Mouse (Mus musculus) stomach, embryonic 14.5 days (tissue): ENCODE data around the gene Sertad2. TPM values are rescaled to one million over a fixed set of nuclear protein-coding genes. Genes with fewer than 3 reads are reported as not detected.

Source experiments
- ATAC-seq: fragments of 200-750 bp; cut with Nextera tagmentation; 2 replicates; pipeline ENCODE4 v1.8.0; 2017; ENCODE audit warnings: low read depth, moderate TSS enrichment; ENCODE audit not compliant: insufficient number of reproducible peaks, insufficient read depth, low FRiP score
- H3K27ac ChIP-seq: fragments of 300-500 bp; sonication (generic); 2 replicates; pipeline ENCODE4 v1.5.1; 2014; ENCODE audit warnings: mild to moderate bottlenecking, low read length, moderate library complexity, mixed read lengths
- H3K27me3 ChIP-seq: fragments of 300-500 bp; sonication (generic); 2 replicates; pipeline ENCODE4 v1.6.1; 2014; ENCODE audit warnings: low read length, control low read depth, mixed read lengths; ENCODE audit not compliant: control insufficient read depth, insufficient read depth
- H3K36me3 ChIP-seq: fragments of 300-500 bp; sonication (generic); 2 replicates; pipeline ENCODE4 v1.6.1; 2014; ENCODE audit warnings: mild to moderate bottlenecking, control low read depth, low read length, moderate library complexity, mixed read lengths; ENCODE audit not compliant: control insufficient read depth, insufficient read depth
- H3K4me1 ChIP-seq: fragments of 300-500 bp; sonication (generic); 2 replicates; pipeline ENCODE4 v1.6.1; 2014; ENCODE audit warnings: low read length, control low read depth, mixed read lengths; ENCODE audit not compliant: control insufficient read depth, insufficient read depth
- H3K4me2 ChIP-seq: fragments of 300-500 bp; sonication (generic); replicated peaks from 2 replicates; pipeline ENCODE4 v1.6.1; 2014; ENCODE audit warnings: low read depth, low read length, control low read depth
- H3K4me3 ChIP-seq: fragments of 300-500 bp; sonication (generic); 2 replicates; pipeline ENCODE4 v1.5.1; 2014; ENCODE audit warnings: low read depth, low read length, control low read depth
- H3K9ac ChIP-seq: fragments of 300-500 bp; sonication (generic); replicated peaks from 2 replicates; pipeline ENCODE4 v1.6.1; 2014; ENCODE audit warnings: low read depth, mild to moderate bottlenecking, control low read depth, low read length, moderate library complexity, mixed read lengths
- H3K9me3 ChIP-seq: fragments of 300-500 bp; sonication (generic); 2 replicates; pipeline ENCODE4 v1.6.1; 2016; ENCODE audit warnings: low read depth, low read length, control low read depth; ENCODE audit not compliant: control insufficient read depth
- WGBS: fragments of 180-500 bp; shearing (Covaris S2); extraction: QIAGEN DNeasy Blood & Tissue Kit; methylation state at CpG from one replicate; pipeline ENCODE4 v1.1.7; 2014; 5-methylcytosine and 5-hydroxymethylcytosine counted together
- polyA plus RNA-seq: library from polyadenylated mRNA; unstranded; fragments of >200 nt; fragmentation: Nextera tagmentation; extraction: Ambion mirVana; gene quantifications from 2 replicates; pipeline ENCODE4 v1.2.1, GENCODE M21; 2014

Gene Sertad2
- polyA plus RNA-seq, 1 experiment from 2014 or later, result 32.6 TPM

- no peak overlapping the region for H3K9ac ChIP-seq
- ATAC-seq, result no peak
- WGBS, result 82% methylated on average over 5 of the region's 5 CpGs
Measured at GRCm38 (mm10) chr11:20629700-20630099, 86.6 kb downstream of the Sertad2 start.

GRCm38 (mm10) chr11:20631026-20631940 lies 88.2 kb downstream of the Sertad2 start:
- 2% methylated on average over 36 of the region's 36 CpGs for WGBS
- H3K9ac ChIP-seq, result no peak overlapping the region; the same call in 1 of the 2 replicates
- no peaks in the 10 kb centered on the region for H3K9me3 ChIP-seq
- peak; percentile 89 for ATAC-seq
- H3K4me2 ChIP-seq, result peak overlapping the region; percentile 42
- H3K27ac ChIP-seq, result peak overlapping the region; percentile 100
- H3K27me3 ChIP-seq, result no peaks in the 10 kb centered on the region
- peaks cover 23% of the 10 kb centered on the region for H3K4me1 ChIP-seq
- H3K36me3 ChIP-seq, result no peaks in the 10 kb centered on the region
- H3K4me3 ChIP-seq, result peak overlapping the region; percentile 66

More at GRCm38 (mm10) chr11:20629700-20630099, 86.6 kb downstream of the Sertad2 start:
- no peak overlapping the region for H3K4me2 ChIP-seq
- H3K27me3 ChIP-seq, result no peaks in the 10 kb centered on the region
- H3K4me1 ChIP-seq, result peaks cover 15% of the 10 kb centered on the region
- no peaks in the 10 kb centered on the region for H3K9me3 ChIP-seq
- no peak overlapping the region for H3K4me3 ChIP-seq
- H3K36me3 ChIP-seq, result no peaks in the 10 kb centered on the region
- H3K27ac ChIP-seq, result no peak overlapping the region

- H3K4me3 ChIP-seq, result peak overlapping the region; percentile 66
- peaks cover 23% of the 10 kb centered on the region for H3K4me1 ChIP-seq
- peak overlapping the region; percentile 68 for H3K9ac ChIP-seq
- H3K9me3 ChIP-seq, result no peaks in the 10 kb centered on the region
- peak; percentile 93 for ATAC-seq
- WGBS, result under 1% methylated on average over 66 of the region's 67 CpGs
- peak overlapping the region; percentile 100 for H3K27ac ChIP-seq
- no peaks in the 10 kb centered on the region for H3K27me3 ChIP-seq
- no peaks in the 10 kb centered on the region for H3K36me3 ChIP-seq
- peak overlapping the region; percentile 70 for H3K4me2 ChIP-seq
Measured at GRCm38 (mm10) chr11:20631941-20632618, 89.0 kb downstream of the Sertad2 start.

- under 1% methylated on average over 13 of the region's 13 CpGs for WGBS
- H3K9me3 ChIP-seq, result no peaks in the 10 kb centered on the region
- peak overlapping the region; percentile 100 for H3K27ac ChIP-seq
- no peaks in the 10 kb centered on the region for H3K36me3 ChIP-seq
- peak overlapping the region; percentile 68 for H3K9ac ChIP-seq
- no peaks in the 10 kb centered on the region for H3K27me3 ChIP-seq
- ATAC-seq, result no peak
- H3K4me2 ChIP-seq, result peak overlapping the region; percentile 70
- H3K4me1 ChIP-seq, result peaks cover 23% of the 10 kb centered on the region
- H3K4me3 ChIP-seq, result peak overlapping the region; percentile 66
Measured at GRCm38 (mm10) chr11:20632619-20632965, 89.5 kb downstream of the Sertad2 start.

GRCm38 (mm10) chr11:20634543-20634942 lies 91.5 kb downstream of the Sertad2 start:
- 63% methylated on average over 1 of the region's 1 CpGs for WGBS
- Histone ChIP-seq H3K27me3 (no peaks in the 10 kb centered on the region), H3K9me3 (no peaks in the 10 kb centered on the region), H3K27ac (no peak overlapping the region), H3K9ac (no peak overlapping the region), H3K4me3 (no peak overlapping the region), H3K4me1 (peaks cover 26% of the 10 kb centered on the region), H3K36me3 (no peaks in the 10 kb centered on the region), H3K4me2 (no peak overlapping the region)
- no peak for ATAC-seq

DNA sequence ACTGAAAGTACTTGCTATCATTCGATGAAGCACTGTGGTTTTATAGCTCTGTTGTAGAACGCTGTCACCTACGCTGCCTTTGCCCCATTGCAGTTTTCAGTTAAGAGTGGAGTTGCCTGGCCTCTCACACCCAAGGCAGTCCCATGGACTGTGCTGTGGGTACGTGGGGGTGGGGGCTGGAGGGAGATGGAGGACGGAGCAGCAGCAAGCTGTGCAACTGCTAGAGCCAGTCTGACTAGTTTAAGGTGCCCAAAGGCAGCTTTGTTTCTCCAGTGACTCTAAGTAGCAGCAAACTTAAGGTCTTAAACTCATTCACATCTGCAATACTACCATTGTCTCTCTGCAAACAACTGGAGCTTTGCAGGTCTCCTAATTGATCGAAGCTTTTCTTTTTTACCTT lies 92.6 kb downstream of the Sertad2 start:
- Histone ChIP-seq H3K4me2 (peak overlapping the region; percentile 4), H3K9me3 (no peaks in the 10 kb centered on the region), H3K4me1 (peaks cover 37% of the 10 kb centered on the region), H3K4me3 (no peak overlapping the region), H3K27me3 (no peaks in the 10 kb centered on the region), H3K27ac (peak overlapping the region; percentile 77), H3K9ac (no peak overlapping the region), H3K36me3 (no peaks in the 10 kb centered on the region)
- ATAC-seq, result peak; percentile 19; the same call in 1 of the 2 replicates
- 53% methylated on average over 6 of the region's 6 CpGs for WGBS

DNA sequence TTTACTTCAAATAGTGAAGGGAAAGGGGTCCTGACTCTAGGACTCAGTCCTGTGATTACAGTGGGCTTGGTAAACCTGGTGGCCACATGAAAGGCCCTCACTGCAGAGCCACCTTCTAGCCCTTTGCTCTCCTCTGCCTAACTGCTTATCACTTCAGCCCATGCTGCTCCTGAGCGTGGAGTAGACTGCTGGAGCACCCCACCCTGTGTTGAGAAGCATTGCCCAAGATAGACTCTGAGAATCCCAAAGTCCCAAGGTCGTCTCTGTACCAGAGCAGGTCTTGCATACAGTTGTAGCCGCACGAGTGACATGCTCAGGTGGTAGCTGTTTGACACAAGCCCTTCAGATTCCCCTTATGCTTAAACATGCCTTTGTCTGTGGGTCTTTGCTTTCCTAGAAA lies 93.1 kb downstream of the Sertad2 start:
- Histone ChIP-seq H3K4me3 (no peak overlapping the region), H3K9me3 (no peaks in the 10 kb centered on the region), H3K27ac (peak overlapping the region; percentile 77), H3K9ac (no peak overlapping the region), H3K4me1 (peaks cover 39% of the 10 kb centered on the region), H3K36me3 (no peaks in the 10 kb centered on the region), H3K4me2 (peak overlapping the region; percentile 4; the same call in 1 of the 2 replicates), H3K27me3 (no peaks in the 10 kb centered on the region)
- WGBS, result 53% methylated on average over 4 of the region's 4 CpGs
- ATAC-seq, result peak; percentile 18; the same call in 1 of the 2 replicates

GRCm38 (mm10) chr11:20637060-20637459 lies 94.0 kb downstream of the Sertad2 start:
- Histone ChIP-seq H3K4me3 (no peak overlapping the region), H3K9ac (no peak overlapping the region), H3K9me3 (no peaks in the 10 kb centered on the region), H3K4me1 (peaks cover 39% of the 10 kb centered on the region), H3K27me3 (no peaks in the 10 kb centered on the region), H3K27ac (no peak overlapping the region), H3K36me3 (no peaks in the 10 kb centered on the region), H3K4me2 (no peak overlapping the region)
- ATAC-seq, result no peak
